Mouse (Mus musculus): ENCODE results near the gene Nol4l. TPM values are rescaled to one million over a fixed set of nuclear protein-coding genes. Genes with fewer than 3 reads are reported as not detected.

Gene Nol4l
- total RNA-seq, 2 experiments from 2014 or later, result 3.9 to 4.0 TPM

- intact Hi-C loops (cut with DNase I), result no loop called here
- no peak for DNase-seq
Measured at GRCm38 (mm10) chr2:153425124-153425844, 104.5 kb downstream of the Nol4l start.

GRCm38 (mm10) chr2:153424557-153424956 is 105.2 kb downstream of the Nol4l start:
- DNase-seq, result no peak
- intact Hi-C loops (cut with DNase I), result no loop called here

GRCm38 (mm10) chr2:153423113-153423512 is 106.7 kb downstream of the Nol4l start:
- intact Hi-C loops (cut with DNase I), result no loop called here
- peak; percentile 29 for DNase-seq

GRCm38 (mm10) chr2:153422051-153422450 is 107.7 kb downstream of the Nol4l start:
- intact Hi-C loops (cut with DNase I), result no loop called here
- no peak for DNase-seq

- intact Hi-C loops (cut with DNase I), result no loop called here
- DNase-seq, result no peak
Measured at GRCm38 (mm10) chr2:153421233-153421632, 108.5 kb downstream of the Nol4l start.

GRCm38 (mm10) chr2:153418381-153418780 is 111.4 kb downstream of the Nol4l start:
- intact Hi-C loops (cut with DNase I), result loop anchor here (10.0 kb wide), 1 partner anchor 344 kb away; no protein-coding TSS in a partner anchor
- no peak for DNase-seq

- no peak for DNase-seq
- intact Hi-C loops (cut with DNase I), result loop anchor here (10.0 kb wide), 1 partner anchor 343 kb away; no protein-coding TSS in a partner anchor
Measured at GRCm38 (mm10) chr2:153417841-153418240, 111.9 kb downstream of the Nol4l start.

GRCm38 (mm10) chr2:153414607-153415006 is 115.2 kb downstream of the Nol4l start:
- intact Hi-C loops (cut with DNase I), result loop anchor here (2.0 to 10.0 kb wide), 2 partner anchors 268 to 340 kb away; no protein-coding TSS in a partner anchor
- no peak for DNase-seq

GRCm38 (mm10) chr2:153412563-153412962 is 117.2 kb downstream of the Nol4l start:
- no peak for DNase-seq
- intact Hi-C loops (cut with DNase I), result loop anchor here (10.0 kb wide), 1 partner anchor 338 kb away; no protein-coding TSS in a partner anchor

GRCm38 (mm10) chr2:153411557-153411956 is 118.2 kb downstream of the Nol4l start:
- no peak for DNase-seq
- intact Hi-C loops (cut with DNase I), result loop anchor here (10.0 kb wide), 1 partner anchor 337 kb away; no protein-coding TSS in a partner anchor

- DNase-seq, result no peak
- intact Hi-C loops (cut with DNase I), result no loop called here
Measured at GRCm38 (mm10) chr2:153408971-153409370, 120.8 kb downstream of the Nol4l start.

GRCm38 (mm10) chr2:153406882-153407281 is 122.9 kb downstream of the Nol4l start:
- DNase-seq, result no peak

GRCm38 (mm10) chr2:153404882-153405281 is 124.9 kb downstream of the Nol4l start:
- intact Hi-C loops (cut with DNase I), result no loop called here
- DNase-seq, result no peak

More at GRCm38 (mm10) chr2:153406882-153407281, 122.9 kb downstream of the Nol4l start:
- intact Hi-C loops (cut with DNase I), result no loop called here

- no peak for DNase-seq
- intact Hi-C loops (cut with DNase I), result no loop called here
Measured at GRCm38 (mm10) chr2:153404062-153404461, 125.7 kb downstream of the Nol4l start.

GRCm38 (mm10) chr2:153399166-153399565 is 130.6 kb downstream of the Nol4l start:
- DNase-seq, result no peak
- intact Hi-C loops (cut with DNase I), result no loop called here

- intact Hi-C loops (cut with DNase I), result no loop called here
Measured at GRCm38 (mm10) chr2:153397790-153398515, 131.8 kb downstream of the Nol4l start.

GRCm38 (mm10) chr2:153393045-153393444 is 136.7 kb downstream of the Nol4l start:
- DNase-seq, result peak; percentile 27 to 33
- intact Hi-C loops (cut with DNase I), result loop anchor here (5.0 kb wide), 1 partner anchor 46 kb away; the partner anchor contains the start of gene Asxl1

More at GRCm38 (mm10) chr2:153397790-153398515, 131.8 kb downstream of the Nol4l start:
- DNase-seq, result no peak

- intact Hi-C loops (cut with DNase I), result loop anchor here (5.0 kb wide), 1 partner anchor 43 kb away; the partner anchor contains the start of gene Asxl1
- DNase-seq, result no peak
Measured at GRCm38 (mm10) chr2:153389831-153390230, 139.9 kb downstream of the Nol4l start.

GRCm38 (mm10) chr2:153380479-153380878 is 149.3 kb downstream of the Nol4l start:
- intact Hi-C loops (cut with DNase I), result no loop called here
- no peak for DNase-seq

GRCm38 (mm10) chr2:153375380-153375779 is 154.4 kb downstream of the Nol4l start:
- no peak for DNase-seq
- intact Hi-C loops (cut with DNase I), result no loop called here

GRCm38 (mm10) chr2:153370871-153371270 is 158.9 kb downstream of the Nol4l start:
- intact Hi-C loops (cut with DNase I), result no loop called here
- no peak for DNase-seq

All from heart, postnatal 36 days (tissue).